Mouse (Mus musculus) urinary bladder, postnatal 25 days (tissue): Measurements from ENCODE around the gene Polr3b.

Experiments used
- DNase-seq: peaks from one replicate; pipeline ENCODE4 v3.0.0; 2022; ENCODE audit warnings: low spot score

The Polr3b gene

GRCm38 (mm10) chr10:84760118-84761111, 138.3 kb downstream of the Polr3b start:
- no peak for DNase-seq

GRCm38 (mm10) chr10:84768766-84769165, 146.7 kb downstream of the Polr3b start:
- DNase-seq: no peak

DNA sequence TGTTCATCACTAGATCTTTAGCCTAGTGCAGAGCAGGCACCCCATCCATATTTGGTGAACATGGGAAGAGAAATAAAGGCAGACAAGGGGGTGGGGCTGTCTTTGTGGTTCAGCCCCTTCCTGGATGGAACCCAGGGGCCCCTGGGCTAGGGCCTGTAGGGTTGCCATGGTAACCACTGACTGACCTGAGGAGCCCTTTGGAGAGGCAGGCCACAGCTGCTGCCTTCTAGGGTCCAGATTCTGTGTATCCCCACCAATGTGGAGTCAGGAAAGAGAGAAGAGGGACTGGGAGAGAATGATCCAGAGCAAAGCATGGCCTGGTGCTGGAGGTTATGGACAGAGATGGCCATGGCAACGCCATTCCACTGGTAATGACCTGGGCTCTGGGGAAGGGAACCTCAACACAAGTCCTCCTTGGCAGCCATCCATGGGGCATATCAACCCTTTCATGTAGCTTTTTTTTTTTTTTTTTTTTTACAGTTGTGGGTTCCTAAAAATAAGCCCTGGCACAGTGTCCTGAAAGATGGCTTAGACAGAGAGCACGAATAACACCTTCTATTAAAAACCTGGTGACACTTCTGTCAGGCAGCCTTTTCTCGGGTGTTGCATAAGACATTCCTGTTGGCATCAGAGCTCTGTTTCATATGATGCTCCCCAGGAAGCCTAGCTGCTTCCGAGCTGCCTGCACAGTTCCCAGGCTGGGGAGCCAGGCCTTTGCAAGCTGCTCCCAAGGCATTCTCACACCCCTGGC, 150.5 kb downstream of the Polr3b start:
- DNase-seq: no peak

DNA sequence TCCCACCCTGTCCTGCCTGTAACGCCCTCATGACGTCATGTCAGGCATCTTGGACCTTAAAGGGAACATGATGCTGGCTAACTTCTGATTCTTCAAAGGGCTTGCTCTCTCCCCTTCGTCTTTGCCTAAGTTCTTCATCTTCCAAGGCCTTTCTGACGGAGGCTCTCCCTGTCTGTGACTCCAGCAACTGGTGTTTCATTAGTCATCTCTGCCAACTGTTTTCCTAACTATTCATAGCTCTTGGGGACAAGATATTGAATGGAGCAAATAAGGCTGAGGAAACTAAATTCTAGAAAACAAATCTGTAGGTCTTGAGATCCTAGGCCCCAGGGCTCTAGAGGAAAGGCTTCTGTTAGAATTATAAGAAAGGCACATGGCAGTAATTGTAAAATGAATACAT, 151.8 kb downstream of the Polr3b start:
- no peak for DNase-seq

DNA sequence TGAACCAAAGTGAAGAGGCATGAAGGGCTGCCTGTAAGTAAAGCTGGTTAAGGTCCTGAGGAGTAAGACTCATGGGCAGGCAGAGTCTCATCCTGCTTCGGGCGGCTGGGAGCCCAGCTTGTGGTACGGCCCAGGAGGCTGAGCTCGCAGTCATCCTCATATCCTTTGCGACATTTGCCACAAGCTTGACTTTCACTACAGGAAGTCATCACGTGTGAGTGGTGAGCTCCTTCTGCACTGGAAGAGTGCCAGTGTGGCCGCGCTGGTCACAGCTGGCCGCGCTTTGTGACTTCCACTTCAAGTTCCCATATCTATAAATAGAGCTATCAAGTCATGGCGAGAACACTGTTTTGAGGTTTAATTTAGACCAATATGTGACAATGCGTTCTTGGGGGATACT, 152.5 kb downstream of the Polr3b start:
- DNase-seq: no peak
